Mouse (Mus musculus): Measurements from ENCODE around the gene Diras1.

DNA sequence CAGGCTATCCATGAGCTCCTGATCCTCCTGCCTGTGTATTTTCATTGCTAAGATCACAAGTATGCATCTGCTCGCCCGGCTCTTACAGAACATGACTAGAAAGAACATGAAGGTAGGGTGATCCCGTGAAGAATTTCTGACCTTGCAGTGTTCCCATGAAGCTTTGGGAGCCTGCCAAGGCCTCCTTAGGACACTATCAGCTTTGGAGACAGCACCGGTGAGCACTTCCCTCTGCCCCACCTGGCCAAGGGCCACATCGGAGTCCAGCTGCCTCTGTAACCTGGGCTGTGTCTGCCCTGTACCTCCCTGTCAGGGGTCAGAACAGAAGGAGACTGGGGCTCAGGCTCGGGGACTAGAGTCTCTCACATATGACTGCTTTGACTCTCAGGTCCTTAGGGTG lies 38.7 kb downstream of the Diras1 start:
- TF ChIP-seq E2F4 (IDR thresholded peaks at IDR 0.05; ENCODE audit: insufficient replicate concordance, low read depth, low read length) (no peak), TCF12 (IDR thresholded peaks at IDR 0.05; ENCODE audit: low read depth, low read length) (no peak), ETS1 (conservative IDR thresholded peaks at IDR 0.05; ENCODE audit: low read depth, low read length) (no peak), RAD21 (IDR thresholded peaks at IDR 0.05; ENCODE audit: low read depth, low read length) (no peak)
